Mouse (Mus musculus): ENCODE results near the gene Tmcc3.
"Not testable (repeated sequence)": the region's sequence is repeated elsewhere in the genome, so short reads cannot be mapped to it uniquely, and the experiment has no call there.

Gene Tmcc3

GRCm38 (mm10) chr10:94505248-94505772, 193.6 kb downstream of the Tmcc3 start:
- DNase-seq (ENCODE audit: low read depth in 1 of 2, low spot score in 2 of 2): peak; percentile 20 to 34

GRCm38 (mm10) chr10:94508863-94509262, 197.1 kb downstream of the Tmcc3 start:
- peak in 1 of 2 experiments; percentile 6 for DNase-seq (ENCODE audit: low read depth in 1 of 2, low spot score in 2 of 2)

GRCm38 (mm10) chr10:94512771-94513170, 201.0 kb downstream of the Tmcc3 start:
- DNase-seq (ENCODE audit: low read depth in 1 of 2, low spot score in 2 of 2): no peak

GRCm38 (mm10) chr10:94514091-94514505, 202.3 kb downstream of the Tmcc3 start:
- DNase-seq (ENCODE audit: low read depth in 1 of 2, low spot score in 2 of 2): no peak

- DNase-seq (ENCODE audit: low read depth in 1 of 2, low spot score in 2 of 2): no peak
Observed at GRCm38 (mm10) chr10:94514506-94515178, 202.9 kb downstream of the Tmcc3 start.

- no peak for DNase-seq (ENCODE audit: low read depth in 1 of 2, low spot score in 2 of 2)
Observed at GRCm38 (mm10) chr10:94515179-94515545, 203.4 kb downstream of the Tmcc3 start.

GRCm38 (mm10) chr10:94515583-94515982, 203.8 kb downstream of the Tmcc3 start:
- no peak for DNase-seq (ENCODE audit: low read depth in 1 of 2, low spot score in 2 of 2)

- no peak for DNase-seq (ENCODE audit: low read depth in 1 of 2, low spot score in 2 of 2)
Observed at GRCm38 (mm10) chr10:94519887-94520286, 208.1 kb downstream of the Tmcc3 start.

- no peak for DNase-seq (ENCODE audit: low read depth in 1 of 2, low spot score in 2 of 2)
Observed at GRCm38 (mm10) chr10:94520306-94521106, 208.8 kb downstream of the Tmcc3 start.

- no peak for DNase-seq (ENCODE audit: low read depth in 1 of 2, low spot score in 2 of 2)
Observed at GRCm38 (mm10) chr10:94521107-94521401, 209.3 kb downstream of the Tmcc3 start.

GRCm38 (mm10) chr10:94521776-94522175, 210.0 kb downstream of the Tmcc3 start:
- no peak for DNase-seq (ENCODE audit: low read depth in 1 of 2, low spot score in 2 of 2)

GRCm38 (mm10) chr10:94523297-94523696, 211.5 kb downstream of the Tmcc3 start:
- DNase-seq (ENCODE audit: low read depth in 1 of 2, low spot score in 2 of 2): no peak

- no peak for DNase-seq (ENCODE audit: low read depth in 1 of 2, low spot score in 2 of 2)
Observed at GRCm38 (mm10) chr10:94523711-94524156, 212.0 kb downstream of the Tmcc3 start.

GRCm38 (mm10) chr10:94524966-94525365, 213.2 kb downstream of the Tmcc3 start:
- DNase-seq (ENCODE audit: low read depth in 1 of 2, low spot score in 2 of 2): no peak

- DNase-seq (ENCODE audit: low read depth in 1 of 2, low spot score in 2 of 2): no peak
Observed at GRCm38 (mm10) chr10:94525784-94526183, 214.0 kb downstream of the Tmcc3 start.

GRCm38 (mm10) chr10:94526834-94527233, 215.1 kb downstream of the Tmcc3 start:
- DNase-seq (ENCODE audit: low read depth in 1 of 2, low spot score in 2 of 2): no peak

- DNase-seq (ENCODE audit: low read depth in 1 of 2, low spot score in 2 of 2): no peak
Observed at GRCm38 (mm10) chr10:94527248-94527647, 215.5 kb downstream of the Tmcc3 start.

GRCm38 (mm10) chr10:94530079-94530478, 218.3 kb downstream of the Tmcc3 start:
- DNase-seq (ENCODE audit: low read depth in 1 of 2, low spot score in 2 of 2): no peak

GRCm38 (mm10) chr10:94531482-94531881, 219.7 kb downstream of the Tmcc3 start:
- no peak for DNase-seq (ENCODE audit: low read depth in 1 of 2, low spot score in 2 of 2)

- DNase-seq (ENCODE audit: low read depth in 1 of 2, low spot score in 2 of 2): no peak
Observed at GRCm38 (mm10) chr10:94533081-94533724, 221.5 kb downstream of the Tmcc3 start.

- not testable (repeated sequence) for DNase-seq (ENCODE audit: low read depth in 1 of 2, low spot score in 2 of 2)
Observed at GRCm38 (mm10) chr10:94538623-94539022, 226.9 kb downstream of the Tmcc3 start.

GRCm38 (mm10) chr10:94540241-94540640, 228.5 kb downstream of the Tmcc3 start:
- no peak for DNase-seq (ENCODE audit: low read depth in 1 of 2, low spot score in 2 of 2)
